Mouse (Mus musculus) lung, adult 2 months (tissue): ENCODE results near the gene G6pc2. TPM values are rescaled to one million over a fixed set of nuclear protein-coding genes. Genes with fewer than 3 reads are reported as not detected.

Experiments used
- DNase-seq: peaks from one replicate; pipeline ENCODE4 v3.0.0; 2022
- H3K4me1 ChIP-seq: fragments of 200-500 bp; 2 replicates; pipeline ENCODE4 v1.6.1; 2011; ENCODE audit warnings: low read length; ENCODE audit not compliant: control insufficient read depth, insufficient read depth
- H3K4me3 ChIP-seq: fragments of 200-500 bp; replicated peaks from 2 replicates; pipeline ENCODE3; 2011; ENCODE audit warnings: low read depth, mild to moderate bottlenecking, control low read depth, low read length; ENCODE audit errors: extremely low read depth
- CTCF ChIP-seq: fragments of 200-500 bp; IDR thresholded peaks from 2 replicates; pipeline ENCODE4 v1.5.1; 2011; ENCODE audit warnings: mild to moderate bottlenecking, low read length, control low read depth; ENCODE audit not compliant: insufficient read depth
- POLR2A ChIP-seq: fragments of 200-500 bp; IDR thresholded peaks from 2 replicates; pipeline ENCODE4 v1.6.1; 2011; ENCODE audit warnings: low read depth, mild to moderate bottlenecking, control low read depth, low read length, borderline replicate concordance; ENCODE audit errors: extremely low read depth
- WGBS: fragments of 180-500 bp; shearing (Covaris S2); methylation state at CpG from one replicate; pipeline ENCODE4 v1.1.7; 2018; 5-methylcytosine and 5-hydroxymethylcytosine counted together
- polyA plus RNA-seq: library from polyadenylated mRNA; depleted of rRNA; stranded (reverse); fragments of >200 nt; gene quantifications from 2 replicates; pipeline ENCODE4 v1.2.3, GENCODE M21; 2012; rRNA removed

The G6pc2 gene
- polyA plus RNA-seq, 1 experiment, result not detected

GRCm38 (mm10) chr2:69234976-69235678 lies 24.3 kb downstream of the G6pc2 start:
- WGBS, result 89% methylated on average over 5 of the region's 5 CpGs
- Histone ChIP-seq H3K4me3 (no peak overlapping the region), H3K4me1 (no peaks in the 10 kb centered on the region)
- TF ChIP-seq CTCF, result no peak
- no peak for TF ChIP-seq POLR2A
- no peak for DNase-seq

DNA sequence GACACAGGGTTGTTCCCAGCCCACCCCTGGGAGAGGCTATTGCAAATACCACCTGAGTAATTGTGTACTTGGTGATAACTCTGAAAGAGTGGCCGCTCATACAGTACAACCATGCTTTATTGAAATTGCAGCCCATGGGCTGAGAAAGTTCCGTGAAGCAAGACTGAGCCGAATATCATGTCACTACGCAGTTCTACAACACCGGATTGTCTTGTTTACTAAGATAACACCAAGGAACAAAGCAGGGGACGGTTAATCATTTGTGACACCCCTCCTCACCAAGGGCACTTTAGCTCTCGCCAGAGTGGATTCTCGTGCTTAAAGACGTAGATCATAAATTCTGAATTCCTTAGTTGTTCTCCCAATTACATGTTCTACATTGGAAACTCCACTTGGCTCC lies 28.4 kb downstream of the G6pc2 start:
- DNase-seq, result no peak
- Histone ChIP-seq H3K4me1 (no peaks in the 10 kb centered on the region), H3K4me3 (no peak overlapping the region)
- TF ChIP-seq POLR2A, result no peak
- TF ChIP-seq CTCF, result no peak
- 65% methylated on average over 9 of the region's 9 CpGs for WGBS

DNA sequence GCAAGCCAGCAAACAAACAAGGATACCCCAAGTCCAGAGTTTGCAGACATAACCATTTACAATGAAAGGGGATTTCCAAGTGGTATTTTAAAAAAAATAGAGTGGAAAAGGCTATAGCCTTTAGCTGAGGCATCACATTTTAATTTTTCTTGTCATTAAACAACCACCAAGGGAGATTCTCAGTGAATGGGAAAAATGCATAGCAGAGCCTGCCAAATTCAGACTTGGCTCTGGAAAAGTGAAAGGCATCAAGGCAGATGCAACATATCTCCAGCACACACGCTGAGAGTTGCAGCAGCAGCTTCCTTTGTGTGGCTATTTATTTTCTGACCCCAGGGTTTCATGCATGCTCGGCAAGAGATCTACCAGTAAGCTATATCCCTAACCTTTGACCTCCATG lies 34.1 kb downstream of the G6pc2 start:
- TF ChIP-seq POLR2A (no peak), CTCF (no peak)
- Histone ChIP-seq H3K4me1 (no peaks in the 10 kb centered on the region), H3K4me3 (no peak overlapping the region)
- no peak for DNase-seq
- WGBS, result 42% methylated on average over 2 of the region's 2 CpGs

DNA sequence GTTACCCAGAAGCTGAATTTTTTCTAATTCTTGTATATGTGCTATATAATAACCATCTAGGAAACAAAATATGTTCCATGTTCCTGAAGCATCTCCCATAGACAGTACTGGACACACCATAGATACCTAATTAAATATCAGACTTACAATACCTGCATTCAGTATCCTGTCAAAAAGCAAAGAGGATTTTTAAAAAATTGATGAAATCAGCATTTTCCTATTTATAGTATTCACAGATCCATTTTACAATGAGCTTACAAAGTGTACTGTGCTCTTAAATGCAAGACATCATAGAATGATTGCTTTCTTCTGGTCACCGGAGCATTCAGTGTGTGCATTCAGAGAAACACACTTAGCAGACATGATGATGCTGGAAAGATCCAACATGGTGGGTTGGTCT lies 36.2 kb downstream of the G6pc2 start:
- 94% methylated on average over 1 of the region's 1 CpGs for WGBS
- H3K4me1 ChIP-seq, result no peaks in the 10 kb centered on the region
- no peak overlapping the region for H3K4me3 ChIP-seq
- TF ChIP-seq POLR2A (no peak), CTCF (no peak)
- no peak for DNase-seq

- WGBS, result 39% methylated on average over 16 of the region's 16 CpGs
- Histone ChIP-seq H3K4me1 (no peaks in the 10 kb centered on the region), H3K4me3 (no peak overlapping the region)
- no peak for DNase-seq
- TF ChIP-seq POLR2A (no peak), CTCF (no peak)
These were observed 37.4 kb downstream of the G6pc2 start for GRCm38 (mm10) chr2:69248221-69248755.

- TF ChIP-seq CTCF (no peak), POLR2A (no peak)
- no peak overlapping the region for H3K4me3 ChIP-seq
- DNase-seq, result no peak
- no peaks in the 10 kb centered on the region for H3K4me1 ChIP-seq
These were observed 53.3 kb downstream of the G6pc2 start for GRCm38 (mm10) chr2:69264069-69264618.

- WGBS, result 3% methylated on average over 1 of the region's 1 CpGs
- no peak for DNase-seq
These were observed 65.0 kb downstream of the G6pc2 start for GRCm38 (mm10) chr2:69275875-69276274.

More at GRCm38 (mm10) chr2:69275875-69276274, 65.0 kb downstream of the G6pc2 start:
- no peak for TF ChIP-seq CTCF
- no peak for TF ChIP-seq POLR2A
- H3K4me1 ChIP-seq, result no peaks in the 10 kb centered on the region
- no peak overlapping the region for H3K4me3 ChIP-seq

Other genes starting within 250 kb of the G6pc2 start
- 11.0 and 24.1 TPM in 2 replicates for gene Nostrin, start 75.3 kb upstream of the G6pc2 start, polyA plus RNA-seq
- 0.23 and 0.89 TPM in 2 replicates for gene Spc25, start 4.9 kb upstream of the G6pc2 start, polyA plus RNA-seq
- gene Abcb11, start 131.5 kb downstream of the G6pc2 start, polyA plus RNA-seq, result 0.24 TPM in 1 of 2 replicates, not detected in the other
- gene Dhrs9, start 169.4 kb downstream of the G6pc2 start, polyA plus RNA-seq, result 0.29 and 1.9 TPM in 2 replicates